18 mouse cellular contexts compared by ENCODE assay signal in genomic region chr17:52819007-52819406, GRCm38 (mm10).
"Had no signal": no experiment of that assay in that cellular context is flagged by ENCODE, and none has a peak within 500 bp of the region (broad histone marks: within the 10 kb centered on the region; RNA-seq: fewer than 3 reads in every experiment).

No protein-coding gene starts in this region.

- H3K27me3 ChIP-seq: midbrain, embryonic 12.5 days; neural tube, embryonic 13.5 days; neural tube, embryonic 15.5 days had no signal

- H3K27ac ChIP-seq: liver, embryonic 14.5 days; midbrain, embryonic 10.5 days; midbrain, embryonic 12.5 days; neural tube, embryonic 13.5 days; neural tube, embryonic 15.5 days had no signal

- DNase-seq: lung, adult 18-20 months; lung, embryonic 14.5 days; lung, postnatal 10 days; lung, postnatal 4 days; midbrain, embryonic 14.5 days; retina, postnatal 1 day; right cerebral cortex, adult 18-20 months; right cerebral cortex, postnatal 25 days; thymus, adult 2 months; thymus, postnatal 25 days; thymus, postnatal 4 days had no signal

- H3K4me2 ChIP-seq: lung, embryonic 14.5 days; midbrain, embryonic 12.5 days; neural tube, embryonic 13.5 days; neural tube, embryonic 15.5 days had no signal

- H3K36me3 ChIP-seq: midbrain, embryonic 10.5 days; midbrain, embryonic 12.5 days; neural tube, embryonic 13.5 days; neural tube, embryonic 15.5 days had no signal

- H3K4me3 ChIP-seq: midbrain, embryonic 10.5 days; midbrain, embryonic 12.5 days; myocyte; neural tube, embryonic 13.5 days; neural tube, embryonic 15.5 days had no signal

- H3K9ac ChIP-seq: liver, embryonic 14.5 days; lung, embryonic 14.5 days; midbrain, embryonic 12.5 days; neural tube, embryonic 13.5 days; neural tube, embryonic 15.5 days had no signal

- H3K9me3 ChIP-seq: midbrain, embryonic 10.5 days; midbrain, embryonic 12.5 days had no signal

- ATAC-seq: midbrain, embryonic 16.5 days had no signal

- H3K4me1 ChIP-seq: midbrain, embryonic 10.5 days; midbrain, embryonic 12.5 days; neural tube, embryonic 13.5 days; neural tube, embryonic 15.5 days had no signal
